Mouse (Mus musculus): ENCODE results near the gene Cxcl15.

GRCm38 (mm10) chr5:90760303-90760702 lies 34.0 kb upstream of the Cxcl15 start:
- no peak for TF ChIP-seq POLR2A (IDR thresholded peaks at IDR 0.05; ENCODE audit: low read depth, low read length)
- TF ChIP-seq CTCF (conservative IDR thresholded peaks at IDR 0.05; ENCODE audit: insufficient read depth, insufficient read length, low read depth, low read length), result no peak
